Mouse (Mus musculus) cerebral cortex, adult 2 months (tissue): ENCODE data around the gene Psmd3.

Experiments used
- WGBS: fragments of 180-500 bp; shearing (Covaris S2); methylation state at CpG from one replicate; pipeline ENCODE4 v1.1.7; 2018; 5-methylcytosine and 5-hydroxymethylcytosine counted together

The Psmd3 gene

DNA sequence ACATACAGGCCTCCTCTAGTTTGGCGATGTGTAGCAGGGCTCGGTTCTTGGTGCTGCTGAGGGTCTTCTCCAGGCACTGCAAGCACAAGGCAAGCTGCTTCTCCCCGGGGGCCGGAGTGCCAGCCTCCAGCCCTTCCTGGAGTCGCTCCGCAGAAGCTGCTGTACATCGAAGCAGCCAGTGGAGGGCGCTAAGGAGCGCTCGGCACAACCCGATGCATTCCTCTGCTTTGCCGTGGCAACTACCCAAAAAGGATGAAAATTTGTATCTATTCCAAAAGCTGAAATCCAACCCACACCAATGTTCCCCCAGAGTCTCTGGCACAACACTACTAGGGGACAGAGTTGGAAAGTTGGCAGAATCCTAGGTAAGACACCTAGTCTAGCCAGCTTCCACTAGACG lies 35.5 kb downstream of the Psmd3 start:
- 9% methylated on average over 13 of the region's 13 CpGs for WGBS

DNA sequence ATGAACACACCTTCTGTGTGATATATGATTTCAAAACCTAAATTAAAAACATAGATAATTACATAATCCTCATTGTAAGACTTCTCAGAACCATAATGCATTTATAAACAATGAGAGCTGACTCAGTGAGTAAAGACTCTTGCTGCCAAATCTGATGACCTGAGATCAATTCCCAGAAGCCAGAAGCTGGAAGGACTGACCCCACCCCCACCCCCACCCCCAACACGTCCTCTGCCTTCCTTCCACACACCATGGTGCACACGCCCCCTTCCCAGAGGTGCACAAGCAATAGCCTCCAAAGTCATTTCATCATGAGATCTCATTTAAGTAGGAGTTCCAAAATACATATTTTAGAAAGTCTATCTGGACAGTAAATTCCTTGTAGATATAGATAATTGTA lies 38.4 kb downstream of the Psmd3 start:
- 57% methylated on average over 2 of the region's 2 CpGs for WGBS

DNA sequence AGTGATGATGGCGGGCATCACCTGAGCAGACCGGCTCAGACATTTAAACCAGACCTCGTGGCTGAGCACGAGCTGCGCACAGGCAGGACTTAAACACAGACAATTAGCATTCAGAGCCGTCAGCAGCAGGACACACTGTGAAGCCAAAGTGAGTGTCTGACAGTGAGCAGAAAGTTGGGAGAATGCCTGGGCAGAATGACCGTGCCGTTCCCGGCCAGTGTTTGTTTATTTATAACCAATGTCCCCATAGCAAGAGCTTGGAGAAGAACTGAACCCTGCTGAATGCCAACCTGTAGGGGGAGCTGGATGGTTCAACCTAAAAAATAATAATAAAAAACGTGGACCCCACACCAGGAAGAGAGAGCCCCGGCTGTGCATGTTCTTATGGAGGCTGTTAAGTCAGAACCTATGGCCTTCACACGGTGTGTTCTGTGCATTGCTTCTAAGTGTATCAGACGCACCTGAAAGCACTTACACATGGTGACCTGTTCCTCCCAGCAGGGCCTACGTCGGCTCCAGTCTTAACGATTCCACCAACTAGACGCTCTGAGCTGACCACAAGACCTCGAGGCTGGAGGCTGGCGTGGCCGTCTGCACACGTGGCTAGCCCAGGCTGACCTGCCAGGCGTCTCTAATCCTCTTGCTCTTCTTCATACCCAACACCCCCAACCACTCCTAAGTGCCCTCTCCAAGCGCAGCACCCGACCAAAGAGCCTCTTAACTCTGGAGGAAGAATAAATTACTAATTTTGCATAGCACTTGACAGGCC lies 39.3 kb downstream of the Psmd3 start:
- 50% methylated on average over 24 of the region's 24 CpGs for WGBS

DNA sequence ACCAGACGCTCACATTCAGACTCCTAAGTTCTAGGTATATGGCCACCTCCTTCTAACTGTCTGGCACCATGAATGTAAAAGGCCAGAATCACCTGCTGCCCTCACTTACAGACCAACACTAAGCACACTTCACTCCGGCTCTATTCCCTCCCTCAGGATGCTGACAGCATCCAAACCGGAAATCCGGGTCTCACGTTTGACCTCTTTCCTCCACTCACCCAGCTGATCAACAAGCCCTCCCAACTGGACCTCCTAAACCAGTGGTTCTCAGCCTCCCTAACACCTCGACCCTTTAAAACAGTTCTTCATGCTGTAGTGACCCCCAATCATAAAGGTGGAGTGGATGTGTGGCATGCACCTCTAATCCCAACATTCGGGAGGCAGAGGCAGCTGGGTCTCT lies 40.7 kb downstream of the Psmd3 start:
- WGBS: 74% methylated on average over 7 of the region's 7 CpGs

DNA sequence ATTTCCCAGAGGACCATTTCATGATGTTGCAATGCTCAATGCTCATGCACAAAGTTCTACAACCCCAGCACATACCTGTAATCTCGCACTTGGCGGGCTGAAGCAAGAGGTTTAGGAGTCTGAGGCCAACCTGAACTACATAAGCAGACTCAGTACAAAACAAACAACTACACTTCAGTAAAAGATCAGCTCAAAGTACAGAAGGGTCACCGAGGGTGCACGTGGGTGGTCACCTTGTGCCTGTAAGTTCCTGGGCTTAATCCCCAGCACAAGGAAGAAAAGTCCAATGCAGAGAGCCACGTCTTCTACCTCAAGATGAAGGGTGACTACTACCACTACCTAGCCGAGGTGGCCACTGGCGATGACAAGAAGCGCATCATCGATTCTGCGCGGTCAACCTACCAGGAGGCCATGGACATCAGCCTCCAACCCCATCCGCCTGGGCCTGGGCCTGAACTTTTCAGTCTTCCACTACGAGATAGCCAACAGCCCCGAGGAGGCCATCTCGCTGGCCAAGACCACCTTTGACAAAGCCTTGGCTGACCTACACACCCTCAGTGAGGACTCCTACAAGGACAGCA lies 43.7 kb downstream of the Psmd3 start:
- 93% methylated on average over 15 of the region's 15 CpGs for WGBS

DNA sequence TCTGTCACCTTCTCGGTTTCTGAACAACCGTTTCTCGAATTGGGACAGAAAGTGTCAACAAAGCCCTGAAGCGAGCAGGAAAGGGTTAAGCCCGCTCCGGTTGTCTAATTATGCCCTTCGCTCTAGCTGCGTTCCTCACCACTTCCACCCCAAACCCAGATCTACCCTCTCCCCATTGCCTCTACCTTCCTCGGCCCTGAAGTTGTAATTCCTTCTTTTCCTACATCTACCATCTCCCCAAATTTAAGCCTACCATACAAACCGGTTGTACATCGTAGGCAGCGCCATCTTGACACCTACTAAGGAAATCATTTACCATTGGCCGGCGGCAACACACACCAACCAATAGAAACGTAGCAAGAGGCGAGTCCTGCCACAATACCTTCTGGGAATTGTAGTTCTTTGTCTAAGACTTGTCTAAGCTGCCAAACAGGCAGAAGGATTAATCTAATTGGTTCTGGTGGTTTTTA lies 46.8 kb downstream of the Psmd3 start, which contains the start of gene Med24:
Gene Med24, minus strand, starts transcription at position 317 of the 470 bp plus-strand sequence.
- under 1% methylated on average over 16 of the region's 16 CpGs for WGBS

DNA sequence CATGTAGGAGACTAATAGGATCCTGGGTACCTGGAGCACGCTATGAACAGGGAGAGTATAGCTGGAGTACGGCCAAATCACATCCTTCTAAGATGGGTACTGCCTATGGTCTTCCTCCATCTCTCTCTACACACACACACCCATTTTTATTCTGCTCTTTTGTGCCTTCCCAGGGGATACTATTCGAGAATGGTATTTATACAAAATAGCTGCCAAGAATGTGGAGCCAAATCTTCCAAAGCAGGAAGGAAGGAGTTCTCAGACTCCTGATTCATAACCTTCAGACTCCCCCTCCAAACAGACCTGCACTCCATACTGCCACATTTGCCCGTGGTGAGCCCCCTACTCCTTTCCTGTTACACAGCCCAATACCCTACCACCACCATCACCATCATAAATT lies 48.4 kb downstream of the Psmd3 start:
- 33% methylated on average over 4 of the region's 4 CpGs for WGBS

DNA sequence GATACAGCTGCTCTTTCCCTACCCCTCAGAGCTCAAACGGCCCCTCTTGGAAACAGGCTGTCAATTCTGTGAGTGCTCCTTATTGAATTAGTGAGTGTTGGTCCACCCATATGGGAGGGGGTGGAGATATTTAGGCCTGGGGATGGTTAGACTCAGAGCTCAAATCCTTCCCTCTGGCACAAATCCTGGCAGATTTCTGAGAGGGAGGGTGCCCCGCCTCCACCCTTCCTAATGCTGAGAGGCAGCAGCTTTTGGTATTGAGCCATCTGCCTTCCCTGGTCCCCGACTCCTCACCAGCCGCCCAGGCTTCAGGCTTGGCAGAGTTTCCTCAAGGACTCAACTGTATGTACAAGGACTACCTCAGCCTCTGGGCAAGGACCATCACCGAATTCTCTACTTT lies 48.8 kb downstream of the Psmd3 start:
- 18% methylated on average over 5 of the region's 5 CpGs for WGBS

DNA sequence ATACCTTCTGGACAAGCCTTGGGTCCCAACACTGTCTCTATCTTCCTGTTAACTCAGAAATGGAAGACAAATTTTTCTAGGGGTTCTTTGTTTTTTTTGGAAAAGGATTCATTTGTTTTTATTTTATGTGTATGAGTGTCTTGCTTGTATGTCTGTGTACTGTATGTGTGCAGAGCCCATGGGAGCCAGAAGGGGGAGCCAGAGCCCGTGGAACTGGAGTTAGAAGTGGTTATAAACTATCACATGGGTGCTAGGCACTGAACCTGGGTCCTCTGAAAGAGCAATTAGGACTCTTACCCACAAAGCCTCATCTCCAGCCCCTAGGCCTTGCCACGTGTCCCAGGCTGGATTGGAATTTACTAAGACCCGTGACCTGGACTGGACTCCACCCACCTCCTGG lies 51.7 kb downstream of the Psmd3 start:
- 78% methylated on average over 3 of the region's 3 CpGs for WGBS

DNA sequence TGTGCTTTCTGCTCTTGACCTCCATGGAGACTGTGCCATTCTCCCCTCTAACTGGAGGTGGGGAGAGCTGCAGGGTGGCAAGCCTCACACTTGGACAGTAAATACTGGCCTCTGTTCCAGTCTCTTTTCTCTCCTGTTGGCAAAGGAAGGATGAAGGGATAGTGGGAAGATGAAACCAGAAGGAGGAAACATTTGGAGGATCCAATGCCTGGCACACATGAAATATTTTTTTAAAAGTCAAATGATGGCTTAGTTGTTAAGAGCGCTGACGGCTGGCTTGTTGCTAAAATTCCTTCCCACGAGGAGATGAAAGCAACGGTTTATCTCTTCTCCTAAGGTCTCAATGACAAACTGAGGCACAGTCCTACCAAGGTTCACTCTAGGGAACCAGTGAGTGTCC lies 52.8 kb downstream of the Psmd3 start:
- 52% methylated on average over 4 of the region's 4 CpGs for whole genome bisulfite sequencing

DNA sequence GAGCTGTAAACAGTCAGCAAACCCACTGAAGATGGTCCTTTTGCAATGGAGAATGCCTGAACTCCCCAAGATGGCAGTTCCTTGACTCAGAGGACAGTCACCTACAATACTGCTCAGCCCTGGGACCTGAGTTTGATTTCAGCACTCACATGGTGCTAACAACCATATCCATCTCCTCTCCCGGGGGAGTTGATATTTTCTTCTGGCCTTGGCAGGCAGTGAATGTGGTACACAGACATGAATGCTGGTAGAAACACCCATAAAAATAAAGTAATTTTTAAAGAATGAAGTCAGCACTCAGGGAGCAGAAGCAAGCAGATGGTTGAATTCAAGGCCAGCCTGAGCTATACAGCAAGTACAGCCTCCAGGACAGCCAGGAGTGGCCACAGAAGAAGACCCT lies 53.8 kb downstream of the Psmd3 start:
- WGBS: 50% methylated on average over 1 of the region's 1 CpGs

DNA sequence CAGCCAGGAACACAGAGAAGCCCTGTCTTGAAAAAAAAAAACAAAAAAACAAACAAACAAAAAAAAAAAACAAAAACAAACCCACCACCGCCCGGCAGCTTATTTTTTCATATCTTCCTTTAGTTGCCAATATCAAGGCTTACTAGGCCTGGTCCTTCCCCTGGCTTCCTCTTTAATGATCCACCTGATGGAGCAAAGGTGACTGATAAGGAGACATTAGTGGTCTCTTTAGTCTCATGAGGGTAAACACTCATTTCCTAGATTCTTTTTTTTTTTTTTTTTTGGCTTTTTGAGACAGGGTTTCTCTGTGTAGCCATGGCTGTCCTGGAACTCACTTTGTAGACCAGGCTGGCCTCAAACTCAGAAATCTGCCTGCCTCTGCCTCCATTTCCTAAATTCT lies 54.9 kb downstream of the Psmd3 start:
- 85% methylated on average over 2 of the region's 2 CpGs for whole genome bisulfite sequencing

DNA sequence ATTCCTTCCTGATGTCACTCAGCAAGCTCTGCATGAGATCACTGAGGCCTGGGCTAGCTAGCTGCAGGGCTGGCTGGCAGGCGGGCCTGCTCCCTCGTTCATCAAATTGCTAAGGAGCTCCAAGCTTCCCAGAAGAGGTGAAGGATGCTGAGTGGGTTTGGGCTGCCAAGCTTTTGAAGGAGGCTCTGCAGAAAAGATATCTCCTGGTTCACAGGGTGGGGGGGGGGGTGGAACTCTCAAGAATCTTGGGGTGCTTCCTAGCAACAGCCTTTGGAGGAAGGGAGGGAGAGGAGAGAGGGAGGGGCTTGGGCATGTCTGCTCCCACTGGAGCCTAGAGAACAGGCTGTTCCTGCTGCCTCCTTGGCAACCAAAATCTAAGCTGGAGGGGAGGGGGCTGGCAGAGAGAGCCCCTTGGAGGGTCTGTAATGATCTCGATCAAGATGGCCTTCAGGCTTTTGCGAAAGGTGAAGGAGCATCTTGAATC lies 56.1 kb downstream of the Psmd3 start:
- WGBS: 25% methylated on average over 4 of the region's 4 CpGs

DNA sequence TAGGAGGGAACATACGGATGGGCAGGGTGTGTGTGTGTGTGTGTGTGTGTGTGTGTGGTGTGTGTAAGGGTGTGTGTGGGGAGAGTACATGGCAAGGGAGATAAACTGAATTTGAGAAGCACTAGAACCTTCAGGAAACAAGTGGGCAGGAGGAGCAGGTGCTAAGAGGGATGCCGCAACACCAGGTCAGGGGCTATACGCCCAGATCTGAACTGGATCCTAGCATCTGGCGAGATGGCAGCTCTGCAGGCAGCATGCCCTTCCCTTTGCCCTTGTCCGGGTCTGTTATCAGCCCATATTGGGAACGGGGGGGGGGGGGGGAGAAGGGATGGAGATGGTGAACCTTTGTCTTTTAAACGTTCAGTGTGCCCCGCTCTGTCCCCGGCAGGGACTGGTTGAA lies 56.6 kb downstream of the Psmd3 start:
- WGBS: 53% methylated on average over 9 of the region's 9 CpGs

DNA sequence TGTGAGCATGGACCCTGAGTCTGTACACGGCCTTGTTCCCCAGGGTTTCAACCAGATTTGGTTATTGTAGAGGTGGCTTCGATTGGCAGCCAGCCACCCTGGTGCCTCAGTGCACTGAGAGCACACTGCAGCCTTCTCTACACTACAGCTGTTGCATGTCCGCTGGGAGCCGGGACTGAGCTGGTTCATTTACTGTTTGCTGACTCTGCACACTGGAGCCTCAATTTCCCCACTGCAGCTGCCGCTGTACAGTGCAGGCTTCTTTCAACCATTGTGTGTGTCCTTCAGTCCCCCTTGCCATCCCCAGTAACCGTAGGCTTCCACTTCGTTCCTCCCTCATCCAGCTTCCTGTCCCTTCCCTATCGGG lies 57.7 kb downstream of the Psmd3 start:
- 6% methylated on average over 8 of the region's 8 CpGs for WGBS

DNA sequence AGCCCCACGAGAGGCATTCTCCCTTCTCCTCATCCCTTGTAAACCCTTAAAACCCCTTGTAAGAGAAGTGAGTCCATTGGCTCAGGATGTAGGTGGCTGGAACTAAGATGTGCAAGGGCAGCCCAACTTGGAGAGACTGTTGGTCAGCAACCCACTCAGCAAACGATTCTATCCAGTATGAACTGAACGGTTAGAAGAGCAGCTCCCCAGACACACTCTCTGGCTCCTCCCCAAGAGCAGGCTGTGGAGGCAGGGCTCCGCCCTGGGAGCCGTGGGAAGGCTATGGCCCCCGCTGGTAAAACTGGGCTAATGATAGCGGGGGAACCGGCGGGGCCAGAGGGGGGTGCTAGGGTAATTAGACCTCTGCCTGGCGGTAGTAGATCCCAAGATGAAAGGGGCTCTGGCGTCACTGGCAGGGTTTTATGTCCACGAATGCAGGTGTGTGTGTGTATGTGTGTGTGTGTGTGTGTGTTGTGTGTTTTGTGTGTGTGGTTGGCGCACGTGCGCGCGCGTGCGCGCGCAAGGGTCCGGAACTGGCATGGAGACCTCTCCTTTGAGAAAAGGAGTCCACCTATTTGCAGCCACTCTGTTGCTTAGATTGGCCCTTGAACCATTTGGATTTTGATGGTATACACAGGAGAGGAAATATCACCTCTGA lies 58.2 kb downstream of the Psmd3 start, which contains the start of gene Thra:
Gene Thra, plus strand, starts transcription at position 246 of the 658 bp plus-strand sequence.
- under 1% methylated on average over 22 of the region's 22 CpGs for WGBS

DNA sequence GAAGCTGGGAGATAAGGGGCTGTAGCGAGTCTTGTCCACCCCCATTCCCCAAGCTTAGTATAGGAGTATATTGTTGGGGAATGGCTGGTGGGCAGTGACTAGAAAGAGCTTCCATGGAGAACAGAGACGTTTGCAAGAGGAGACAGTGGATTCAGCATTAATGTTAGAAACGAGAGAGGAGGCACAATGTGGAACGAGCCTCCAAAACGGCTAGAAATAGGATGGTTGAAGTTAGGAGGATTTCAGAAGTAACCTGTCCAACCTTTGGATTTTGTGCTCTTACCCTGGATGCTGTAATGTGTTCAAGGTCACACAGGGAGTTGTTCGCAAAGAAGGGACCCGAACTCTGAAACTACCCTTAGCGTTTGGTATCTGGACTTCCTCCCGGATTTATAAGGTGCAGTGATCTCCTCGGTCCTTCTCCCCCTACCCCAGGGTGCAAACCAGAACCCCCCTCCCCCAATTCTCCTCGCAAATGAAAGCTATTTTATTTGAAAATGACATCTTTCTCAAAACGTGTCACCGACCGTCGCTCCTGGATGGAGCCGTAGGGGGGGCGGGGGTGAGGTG lies 58.8 kb downstream of the Psmd3 start:
- 0% methylated on average over 17 of the region's 17 CpGs for whole genome bisulfite sequencing

DNA sequence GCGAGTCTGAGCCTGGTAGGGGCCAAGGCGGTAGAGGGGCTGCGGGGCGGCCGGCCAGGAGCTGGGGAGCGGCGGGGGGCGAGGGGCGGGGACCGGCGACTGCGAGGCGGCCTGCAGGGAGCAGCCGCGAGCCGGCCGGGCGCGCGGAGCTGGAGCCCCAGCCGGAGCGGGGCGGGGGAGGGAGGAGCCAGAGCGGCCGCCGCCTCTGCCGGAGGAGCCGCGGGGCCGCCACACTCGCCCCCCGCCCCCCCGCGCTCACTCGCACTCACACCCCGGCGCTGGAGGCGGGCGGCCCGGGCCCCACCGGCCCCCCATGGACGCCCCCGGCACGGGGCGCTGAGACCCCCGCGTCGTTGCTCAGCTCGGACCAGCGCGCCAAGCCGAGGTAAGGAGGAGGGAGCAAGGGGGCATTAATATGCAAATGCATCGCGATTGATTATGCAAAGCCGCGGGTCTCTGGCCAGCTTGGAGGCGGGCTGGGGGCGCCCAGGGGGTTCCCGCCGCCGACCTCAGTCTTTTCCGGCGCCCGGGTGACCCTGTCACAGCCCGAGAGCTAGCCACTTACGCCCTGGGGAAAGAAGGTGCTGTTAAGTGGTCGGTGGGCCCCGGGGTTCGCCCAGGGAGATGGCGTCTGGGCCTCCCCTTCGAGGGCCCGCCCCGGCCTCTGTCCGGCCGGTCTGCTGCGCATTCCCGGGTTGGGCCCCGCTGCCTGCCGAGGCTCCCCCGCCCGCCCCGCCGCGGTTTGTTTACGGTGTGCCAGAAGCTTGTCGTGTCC lies 59.5 kb downstream of the Psmd3 start:
- 1% methylated on average over 84 of the region's 86 CpGs for WGBS

DNA sequence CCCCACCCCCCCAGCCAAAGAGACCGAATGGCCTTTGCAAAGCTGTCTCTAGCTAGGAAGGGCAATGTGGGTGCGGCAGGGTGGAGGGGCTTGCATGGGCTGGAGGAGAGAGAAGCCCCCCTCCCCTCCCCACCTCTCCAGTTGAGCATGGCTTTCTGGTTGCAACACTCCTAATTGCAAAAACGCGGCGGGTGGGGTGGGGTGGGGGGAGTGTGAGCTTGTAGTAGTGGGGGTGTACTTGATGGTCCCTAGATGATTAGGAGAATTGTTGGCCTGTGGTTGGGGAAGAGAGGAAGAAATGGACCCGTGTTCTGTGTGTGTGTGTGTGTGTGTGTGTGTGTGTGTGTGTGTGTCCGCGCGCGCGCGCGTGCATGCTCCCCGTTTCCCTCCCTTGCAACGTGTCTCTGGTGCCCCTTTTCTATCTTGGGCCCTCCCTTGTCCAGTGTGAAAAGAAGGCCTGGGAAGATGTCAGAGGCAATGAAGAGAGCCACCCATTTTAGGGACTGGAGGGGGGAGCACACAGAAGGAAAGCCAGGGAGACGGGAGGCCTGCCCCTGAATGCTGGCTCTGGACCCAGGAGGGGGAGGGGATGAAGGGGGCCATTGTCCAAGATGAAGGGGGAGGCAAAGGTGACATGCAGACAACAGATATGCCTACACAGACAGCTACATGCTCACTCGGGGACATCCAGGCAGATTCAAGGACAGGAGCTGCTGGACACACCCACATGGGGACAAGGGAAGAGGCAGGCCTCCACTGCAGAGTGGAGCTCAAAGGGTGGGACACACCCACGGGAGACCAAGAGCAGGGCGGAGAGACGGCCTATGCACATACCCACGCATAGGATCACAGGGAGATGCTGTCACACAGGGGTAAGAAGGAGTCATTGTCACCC lies 60.3 kb downstream of the Psmd3 start:
- WGBS: 3% methylated on average over 21 of the region's 21 CpGs

DNA sequence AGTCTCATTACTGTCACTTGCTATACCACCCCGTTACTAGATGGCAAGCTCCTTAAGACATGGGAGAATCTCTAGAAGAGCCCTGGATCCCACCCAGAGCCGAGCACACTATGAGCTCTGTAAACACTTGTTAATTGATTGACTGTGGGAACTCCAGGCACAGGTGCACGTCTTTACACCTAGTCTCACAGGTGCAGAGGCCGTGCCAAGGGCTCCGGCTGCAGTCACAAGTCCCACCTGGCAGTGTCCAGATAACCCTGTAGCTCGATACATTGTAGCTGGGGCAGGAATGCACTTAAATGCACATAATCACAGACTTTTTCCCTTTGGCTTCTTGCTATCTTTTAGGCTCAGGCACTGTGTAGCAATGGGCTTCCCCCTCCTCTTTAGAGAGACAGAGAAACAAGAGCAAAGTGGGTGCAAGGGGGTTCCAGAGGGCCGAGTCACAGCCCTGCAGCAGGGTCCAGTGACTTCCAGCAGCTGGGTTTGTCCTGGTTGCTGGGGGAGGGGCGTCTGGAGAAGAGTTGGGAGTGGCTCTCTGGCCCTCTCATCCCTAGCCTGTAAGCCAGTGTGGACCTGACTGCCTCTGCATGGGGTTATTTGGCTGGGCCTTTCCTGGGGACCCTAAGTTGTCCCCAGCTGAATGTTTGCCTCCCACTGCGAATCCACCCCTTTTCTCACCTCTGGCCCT lies 61.4 kb downstream of the Psmd3 start:
- 11% methylated on average over 9 of the region's 9 CpGs for WGBS
